Mouse (Mus musculus) midbrain, embryonic 11.5 days (tissue): Measurements from ENCODE around the gene Ugt1a7c. TPM values are rescaled to one million over a fixed set of nuclear protein-coding genes. Genes with fewer than 3 reads are reported as not detected.
"Not testable (repeated sequence)": the region's sequence is repeated elsewhere in the genome, so short reads cannot be mapped to it uniquely, and the experiment has no call there.

Experiments
- ATAC-seq: fragments of 200-750 bp; cut with Nextera tagmentation; 2 replicates; pipeline ENCODE4 v1.8.0; 2017; ENCODE audit warnings: moderate TSS enrichment, moderate library complexity; ENCODE audit not compliant: low FRiP score
- DNase-seq: peaks from one replicate; pipeline ENCODE4 v3.0.0; 2015; ENCODE audit warnings: low spot score; ENCODE audit errors: missing footprints
- H3K27ac ChIP-seq: fragments of 300-500 bp; sonication (generic); 2 replicates; pipeline ENCODE4 v1.5.1; 2014; ENCODE audit warnings: low read depth, low read length
- H3K27me3 ChIP-seq: fragments of 300-500 bp; sonication (generic); 2 replicates; pipeline ENCODE4 v1.6.1; 2014; ENCODE audit warnings: mild to moderate bottlenecking, low read length, moderate library complexity, mixed read lengths; ENCODE audit not compliant: control insufficient read depth, insufficient read depth
- H3K36me3 ChIP-seq: fragments of 300-500 bp; sonication (generic); 2 replicates; pipeline ENCODE4 v1.6.1; 2014; ENCODE audit warnings: mild to moderate bottlenecking, low read length, moderate library complexity, mixed read lengths; ENCODE audit not compliant: control insufficient read depth, insufficient read depth
- H3K4me1 ChIP-seq: fragments of 300-500 bp; sonication (generic); 2 replicates; pipeline ENCODE4 v1.6.1; 2014; ENCODE audit warnings: low read length; ENCODE audit not compliant: control insufficient read depth, insufficient read depth
- H3K4me2 ChIP-seq: fragments of 300-500 bp; sonication (generic); 2 replicates; pipeline ENCODE4 v1.6.1; 2014; ENCODE audit warnings: mild to moderate bottlenecking, moderate library complexity
- H3K4me3 ChIP-seq: fragments of 300-500 bp; sonication (generic); 2 replicates; pipeline ENCODE4 v1.5.1; 2014; ENCODE audit warnings: low read depth, low read length
- H3K9ac ChIP-seq: fragments of 300-500 bp; sonication (generic); 2 replicates; pipeline ENCODE4 v1.6.1; 2014; ENCODE audit warnings: low read length
- H3K9me3 ChIP-seq: fragments of 300-500 bp; sonication (generic); 2 replicates; pipeline ENCODE4 v1.6.1; 2016; ENCODE audit warnings: low read length; ENCODE audit not compliant: control insufficient read depth
- WGBS: fragments of 180-500 bp; shearing (Covaris S2); extraction: QIAGEN DNeasy Blood & Tissue Kit; methylation state at CpG from one replicate; pipeline ENCODE4 v1.1.7; 2014; 5-methylcytosine and 5-hydroxymethylcytosine counted together
- polyA plus RNA-seq: library from polyadenylated mRNA; unstranded; fragments of >200 nt; fragmentation: Nextera tagmentation; extraction: Ambion mirVana; gene quantifications from 2 replicates; pipeline ENCODE4 v1.2.1, GENCODE M21; 2014

The Ugt1a7c gene
- polyA plus RNA-seq, 1 experiment from 2014 or later: 1.2 TPM

DNA sequence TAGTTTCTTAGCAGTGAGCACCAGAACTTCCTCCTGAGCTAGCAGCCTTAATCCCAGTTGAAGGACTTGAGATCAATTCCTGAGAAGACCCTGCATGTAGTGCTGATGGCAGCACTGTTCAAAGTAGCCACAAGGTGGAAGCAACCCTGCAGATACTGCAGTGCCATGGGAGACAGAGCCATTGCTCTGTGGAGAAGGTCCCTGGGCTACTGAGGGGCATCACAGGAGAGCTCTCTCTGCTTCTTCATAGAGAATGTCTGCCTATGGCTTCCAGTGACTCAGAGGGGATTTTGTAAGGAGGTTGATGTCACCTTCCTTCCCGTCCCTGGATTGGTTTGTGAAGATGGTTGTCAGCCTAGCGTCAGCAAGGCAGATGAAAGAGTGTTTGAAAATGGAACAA lies 55.3 kb downstream of the Ugt1a7c start:
- H3K9ac ChIP-seq, H3K36me3 ChIP-seq, H3K4me2 ChIP-seq, ATAC-seq, H3K4me3 ChIP-seq, H3K27ac ChIP-seq, H3K9me3 ChIP-seq, H3K4me1 ChIP-seq, H3K27me3 ChIP-seq, DNase-seq: not testable (repeated sequence)
- WGBS: 83% methylated on average over 2 of the region's 2 CpGs

DNA sequence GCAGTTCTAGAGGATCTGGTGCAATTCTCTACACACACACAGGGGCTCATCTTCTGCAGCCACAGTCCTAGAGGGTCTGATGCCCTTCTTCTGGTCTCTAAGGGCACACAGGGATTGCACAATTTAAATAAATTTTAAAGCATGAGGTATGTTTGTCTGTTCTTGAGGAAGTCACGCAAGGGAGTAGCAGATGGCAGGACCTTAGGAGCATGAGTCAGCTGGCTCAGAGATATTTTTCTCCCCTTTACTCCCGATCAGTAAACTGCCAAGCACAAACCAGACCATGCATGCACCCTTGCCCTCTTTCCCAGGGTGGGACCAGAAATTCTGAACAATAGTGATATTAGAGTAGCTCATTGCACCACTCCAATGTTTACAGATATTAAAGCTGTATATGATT lies 63.6 kb downstream of the Ugt1a7c start:
- 86% methylated on average over 2 of the region's 2 CpGs for WGBS
- Histone ChIP-seq H3K36me3 (no peaks in the 10 kb centered on the region), H3K4me2 (no peak overlapping the region), H3K4me1 (no peaks in the 10 kb centered on the region), H3K27ac (no peak overlapping the region), H3K9ac (no peak overlapping the region), H3K4me3 (no peak overlapping the region), H3K27me3 (no peaks in the 10 kb centered on the region), H3K9me3 (no peaks in the 10 kb centered on the region)
- no peak for ATAC-seq
- no peak for DNase-seq

DNA sequence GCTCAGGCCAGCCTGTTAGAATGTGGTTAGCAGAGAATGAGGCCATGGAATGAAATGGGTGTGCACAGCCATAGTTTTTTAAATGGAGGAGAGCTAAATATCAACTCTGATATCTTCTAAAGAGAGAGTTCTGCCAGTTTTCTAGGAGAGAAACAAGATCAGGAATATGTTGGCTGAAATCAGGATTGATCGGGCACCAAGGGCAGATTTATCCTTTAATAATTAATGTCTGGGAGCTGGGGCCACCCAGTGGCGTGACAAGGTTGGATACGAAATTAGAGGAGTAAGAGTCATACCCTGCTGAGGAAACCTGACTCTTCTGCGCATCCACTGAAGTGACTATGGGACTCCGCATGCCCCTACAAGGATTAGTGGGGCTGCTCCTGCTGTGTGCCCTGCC lies 70.8 kb downstream of the Ugt1a7c start, which contains the start of gene Ugt1a5:
Gene Ugt1a5, plus strand, starts transcription at position 302 of the 400 bp plus-strand sequence.
- Histone ChIP-seq H3K9me3 (no peaks in the 10 kb centered on the region), H3K4me2 (no peak within 1 kb of the TSS), H3K9ac (no peak within 1 kb of the TSS), H3K27me3 (no peaks in the 10 kb centered on the region), H3K4me1 (no peaks in the 10 kb centered on the region), H3K36me3 (no peaks in the 10 kb centered on the region), H3K4me3 (no peak within 1 kb of the TSS), H3K27ac (no peak within 1 kb of the TSS)
- no peak for ATAC-seq
- WGBS: 87% methylated on average over 5 of the region's 5 CpGs
- DNase-seq: no peak

DNA sequence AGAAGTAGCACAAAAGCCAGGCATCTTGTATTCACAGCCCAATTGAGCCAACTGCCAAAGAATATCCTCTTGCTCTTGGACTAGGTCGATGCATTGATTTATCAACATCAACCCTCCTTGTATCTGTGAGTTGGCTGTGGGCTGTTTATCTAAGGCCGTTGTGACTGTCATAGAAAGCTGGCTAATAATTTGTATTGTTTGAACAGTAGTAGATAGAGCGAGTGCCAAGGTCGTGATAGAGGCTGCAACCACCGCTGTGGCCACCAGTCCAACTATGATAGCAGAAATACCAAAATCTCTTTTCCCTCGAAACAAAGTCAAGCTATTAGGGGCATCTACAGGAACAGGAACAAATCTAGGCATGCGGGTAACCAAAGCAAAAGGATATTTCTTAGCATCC lies 77.3 kb downstream of the Ugt1a7c start:
- H3K4me2 ChIP-seq, DNase-seq, H3K4me3 ChIP-seq, H3K4me1 ChIP-seq, H3K9ac ChIP-seq, H3K36me3 ChIP-seq, H3K27me3 ChIP-seq, H3K9me3 ChIP-seq, H3K27ac ChIP-seq, ATAC-seq: not testable (repeated sequence)
- WGBS: 95% methylated on average over 5 of the region's 7 CpGs

DNA sequence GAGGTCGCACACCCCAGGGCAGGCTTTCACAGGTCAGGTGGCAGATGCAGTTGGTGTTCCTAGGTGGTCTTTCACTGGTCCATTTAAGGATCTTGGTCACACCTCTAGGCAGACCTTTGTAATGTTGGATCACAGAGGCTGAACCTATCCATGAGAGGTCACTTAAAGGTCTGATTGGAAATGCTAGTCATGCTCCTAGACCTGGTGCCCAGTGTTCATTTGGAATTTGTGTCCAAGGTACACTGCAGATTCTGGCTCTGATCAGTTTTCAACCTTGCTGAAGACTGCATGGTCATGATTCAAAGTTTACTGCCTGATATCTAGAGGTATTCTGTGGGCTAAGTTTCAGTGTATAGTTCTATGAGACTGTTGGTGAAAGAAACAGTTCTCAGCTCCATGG lies 84.8 kb downstream of the Ugt1a7c start:
- no peak for ATAC-seq
- Histone ChIP-seq H3K27ac (no peak overlapping the region), H3K4me2 (no peak overlapping the region), H3K4me3 (no peak overlapping the region), H3K4me1 (no peaks in the 10 kb centered on the region), H3K9ac (no peak overlapping the region), H3K27me3 (no peaks in the 10 kb centered on the region), H3K9me3 (peaks cover 3% of the 10 kb centered on the region; the same call in 1 of the 2 replicates), H3K36me3 (no peaks in the 10 kb centered on the region)
- DNase-seq: no peak
- WGBS: 86% methylated on average over 1 of the region's 1 CpGs

DNA sequence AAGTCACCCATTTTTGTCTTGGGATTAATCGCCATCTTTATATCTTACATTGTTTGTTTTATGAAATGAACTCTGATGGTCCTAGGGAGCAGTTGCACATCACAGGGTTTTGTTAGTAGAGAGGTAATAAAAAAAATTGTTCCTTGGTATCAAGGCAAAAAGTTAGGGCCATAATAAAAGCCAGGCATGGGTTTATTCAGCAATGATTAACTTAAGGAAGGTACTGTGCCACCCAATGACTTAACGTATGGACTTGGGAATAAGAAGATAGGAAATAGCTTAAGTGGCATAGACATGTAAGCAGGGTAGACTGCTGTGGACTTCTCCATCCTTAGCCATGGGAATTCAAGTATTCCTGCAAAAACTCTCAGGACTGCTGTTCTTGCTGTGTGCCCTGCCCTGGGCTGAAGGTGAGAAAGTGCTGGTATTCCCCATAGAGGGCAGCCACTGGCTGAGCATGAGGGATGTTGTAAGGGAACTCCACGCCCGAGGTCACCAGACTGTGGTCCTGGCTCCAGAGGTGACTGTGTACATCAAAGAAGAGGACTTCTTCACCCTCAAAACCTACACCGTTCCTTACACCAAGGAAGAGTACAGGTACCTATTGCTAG lies 91.6 kb downstream of the Ugt1a7c start:
- Histone ChIP-seq H3K9me3 (no peaks in the 10 kb centered on the region), H3K27ac (no peak overlapping the region), H3K4me2 (no peak overlapping the region), H3K9ac (no peak overlapping the region), H3K4me3 (no peak overlapping the region), H3K27me3 (no peaks in the 10 kb centered on the region), H3K36me3 (no peaks in the 10 kb centered on the region), H3K4me1 (no peaks in the 10 kb centered on the region)
- DNase-seq (peak; percentile 74), ATAC-seq (no peak)
- WGBS: 91% methylated on average over 5 of the region's 5 CpGs

DNA sequence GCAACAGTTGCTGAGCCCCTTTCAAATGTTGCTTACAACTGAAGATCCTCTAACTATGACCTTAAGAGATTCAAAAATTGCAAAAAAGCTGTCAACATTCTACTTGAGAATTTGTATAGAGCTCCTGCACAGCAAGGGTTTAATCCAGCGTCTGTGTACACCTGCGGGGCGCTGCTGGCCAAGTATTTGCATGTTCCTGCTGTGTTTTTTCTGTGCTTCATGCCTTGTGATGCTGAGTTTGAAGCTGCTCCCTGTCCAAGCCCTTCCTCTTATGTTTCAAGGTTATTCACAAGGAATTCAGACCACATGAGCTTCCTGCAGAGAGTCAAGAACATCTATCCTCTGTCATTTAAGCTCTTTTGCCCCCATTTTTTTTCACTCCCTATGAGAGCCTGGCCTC lies 97.3 kb downstream of the Ugt1a7c start:
- WGBS: 68% methylated on average over 3 of the region's 3 CpGs
- Histone ChIP-seq H3K9ac (no peak overlapping the region), H3K36me3 (no peaks in the 10 kb centered on the region), H3K4me1 (no peaks in the 10 kb centered on the region), H3K4me3 (no peak overlapping the region), H3K27ac (no peak overlapping the region), H3K4me2 (no peak overlapping the region), H3K27me3 (no peaks in the 10 kb centered on the region), H3K9me3 (no peaks in the 10 kb centered on the region)
- ATAC-seq: no peak
- DNase-seq: peak; percentile 47

DNA sequence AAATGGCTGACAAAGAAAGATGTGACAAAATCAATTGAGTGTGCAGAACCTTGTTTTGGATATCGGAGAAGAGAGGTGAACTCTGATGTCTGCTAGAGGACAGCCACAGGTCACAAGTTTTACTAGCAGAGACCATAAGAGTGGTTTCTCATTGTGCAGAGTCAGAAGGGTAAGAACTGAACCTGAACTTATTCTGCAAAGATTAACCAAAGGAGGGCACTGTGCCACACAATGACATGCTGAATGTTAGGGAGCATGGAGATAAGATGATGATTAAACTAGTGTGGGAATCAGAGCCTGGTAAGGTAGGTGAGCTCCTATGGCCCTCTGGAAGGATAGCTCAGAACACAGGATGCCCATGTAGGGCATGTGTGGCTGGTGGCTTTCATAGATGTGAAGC lies 100.8 kb downstream of the Ugt1a7c start:
- Histone ChIP-seq H3K9me3 (no peaks in the 10 kb centered on the region), H3K4me1 (no peaks in the 10 kb centered on the region), H3K4me3 (no peak overlapping the region), H3K27me3 (no peaks in the 10 kb centered on the region), H3K36me3 (no peaks in the 10 kb centered on the region), H3K4me2 (no peak overlapping the region), H3K9ac (no peak overlapping the region), H3K27ac (no peak overlapping the region)
- WGBS: 97% methylated on average over 1 of the region's 1 CpGs
- ATAC-seq (no peak), DNase-seq (no peak)

DNA sequence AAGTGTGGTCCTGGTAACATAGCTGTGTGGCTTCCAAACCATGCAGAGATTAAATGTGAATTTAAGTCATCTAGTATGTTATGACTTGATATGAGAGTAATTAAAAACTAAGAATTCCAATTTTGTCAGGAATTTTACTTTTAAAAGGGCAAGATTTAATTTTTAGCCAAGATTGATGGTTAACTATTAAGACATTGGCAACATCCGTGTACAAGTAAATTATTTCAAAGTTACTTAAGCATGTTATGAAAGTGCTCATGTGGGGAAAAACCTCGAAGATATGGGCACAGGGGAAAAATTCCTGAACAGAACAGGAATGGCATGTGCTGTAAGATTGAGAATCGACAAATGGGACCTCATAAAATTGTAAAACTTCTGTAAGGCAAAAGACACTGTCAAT lies 102.6 kb downstream of the Ugt1a7c start:
- no peaks in the 10 kb centered on the region for H3K4me1 ChIP-seq
- no peak overlapping the region for H3K4me3 ChIP-seq
- DNase-seq (no peak), ATAC-seq (no peak)
- H3K36me3 ChIP-seq: no peaks in the 10 kb centered on the region
- 81% methylated on average over 3 of the region's 3 CpGs for WGBS
- H3K9ac ChIP-seq: no peak overlapping the region
- H3K9me3 ChIP-seq: no peaks in the 10 kb centered on the region
- no peak overlapping the region for H3K27ac ChIP-seq
- no peaks in the 10 kb centered on the region for H3K27me3 ChIP-seq
- no peak overlapping the region for H3K4me2 ChIP-seq
